Mouse (Mus musculus) heart, embryonic 11.5 days (tissue): ENCODE measurements around the gene Rhog. TPM values are rescaled to one million over a fixed set of nuclear protein-coding genes. Genes with fewer than 3 reads are reported as not detected.

Experiments used
- ATAC-seq: fragments of 200-750 bp; cut with Nextera tagmentation; replicated peaks from 2 replicates; pipeline ENCODE4 v1.8.0; 2017; ENCODE audit warnings: moderate library complexity; ENCODE audit not compliant: insufficient number of reproducible peaks, low FRiP score, low TSS enrichment
- H3K27ac ChIP-seq: fragments of 300-500 bp; sonication (generic); 2 replicates; pipeline ENCODE4 v1.5.1; 2014; ENCODE audit warnings: mild to moderate bottlenecking, low read depth, low read length
- H3K27me3 ChIP-seq: fragments of 300-500 bp; sonication (generic); 2 replicates; pipeline ENCODE4 v1.6.1; 2014; ENCODE audit warnings: mild to moderate bottlenecking, low read length, mixed read lengths; ENCODE audit not compliant: control insufficient read depth, insufficient read depth
- H3K36me3 ChIP-seq: fragments of 300-500 bp; sonication (generic); 2 replicates; pipeline ENCODE4 v1.6.1; 2014; ENCODE audit warnings: mild to moderate bottlenecking, low read length, moderate library complexity, mixed read lengths; ENCODE audit not compliant: control insufficient read depth, insufficient read depth
- H3K4me1 ChIP-seq: fragments of 300-500 bp; sonication (generic); 2 replicates; pipeline ENCODE4 v1.6.1; 2014; ENCODE audit warnings: low read length; ENCODE audit not compliant: control insufficient read depth, insufficient read depth
- H3K4me2 ChIP-seq: fragments of 300-500 bp; sonication (generic); 2 replicates; pipeline ENCODE4 v1.6.1; 2014; ENCODE audit warnings: mild to moderate bottlenecking, moderate library complexity
- H3K4me3 ChIP-seq: fragments of 300-500 bp; sonication (generic); 2 replicates; pipeline ENCODE4 v1.5.1; 2014; ENCODE audit warnings: low read depth, low read length
- H3K9ac ChIP-seq: fragments of 300-500 bp; sonication (generic); 2 replicates; pipeline ENCODE4 v1.6.1; 2014; ENCODE audit warnings: mild to moderate bottlenecking, low read depth, low read length, moderate library complexity
- H3K9me3 ChIP-seq: fragments of 300-500 bp; sonication (generic); replicated peaks from 2 replicates; pipeline ENCODE4 v1.6.1; 2016; ENCODE audit warnings: low read length; ENCODE audit not compliant: control insufficient read depth
- WGBS: fragments of 180-500 bp; shearing (Covaris S2); extraction: QIAGEN DNeasy Blood & Tissue Kit; methylation state at CpG from one replicate; pipeline ENCODE4 v1.1.7; 2014; ENCODE audit not compliant: insufficient replicate concordance; 5-methylcytosine and 5-hydroxymethylcytosine counted together
- polyA plus RNA-seq: library from polyadenylated mRNA; unstranded; fragments of >200 nt; fragmentation: Nextera tagmentation; extraction: Ambion mirVana; gene quantifications from 2 replicates; pipeline ENCODE4 v1.2.1, GENCODE M21; 2014

Gene Rhog
- polyA plus RNA-seq, 1 experiment from 2014 or later, result 59.6 TPM

DNA sequence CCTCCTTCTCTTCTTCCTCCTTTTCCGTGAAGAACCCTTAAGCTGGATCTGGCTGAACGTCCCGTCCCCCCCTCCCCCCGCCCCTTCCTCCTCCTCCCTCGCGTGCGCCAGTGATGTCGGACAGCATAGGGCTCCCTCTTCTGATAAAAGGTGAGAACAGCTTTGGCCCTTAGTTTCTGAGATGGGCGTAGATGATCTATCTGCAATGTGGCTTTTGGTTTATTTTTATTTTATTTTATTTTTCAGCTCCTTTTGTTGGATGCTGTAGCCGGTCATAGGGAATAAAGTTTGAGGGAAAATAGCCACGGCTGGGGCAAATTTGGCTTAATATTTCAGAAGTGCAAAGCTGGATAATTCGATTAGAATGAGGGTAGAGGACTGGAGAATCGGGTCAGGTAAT is 33.5 kb downstream of the Rhog start:
- Histone ChIP-seq H3K4me1 (peaks cover 2% of the 10 kb centered on the region; the same call in 1 of the 2 replicates), H3K27ac (no peak overlapping the region), H3K9ac (no peak overlapping the region; the same call in 1 of the 2 replicates), H3K27me3 (no peaks in the 10 kb centered on the region), H3K36me3 (no peaks in the 10 kb centered on the region), H3K9me3 (no peaks in the 10 kb centered on the region), H3K4me2 (peak overlapping the region; percentile 85), H3K4me3 (peak overlapping the region; percentile 68)
- no peak; the same call in 1 of the 2 replicates for ATAC-seq
- WGBS, result under 1% methylated on average over 6 of the region's 13 CpGs

DNA sequence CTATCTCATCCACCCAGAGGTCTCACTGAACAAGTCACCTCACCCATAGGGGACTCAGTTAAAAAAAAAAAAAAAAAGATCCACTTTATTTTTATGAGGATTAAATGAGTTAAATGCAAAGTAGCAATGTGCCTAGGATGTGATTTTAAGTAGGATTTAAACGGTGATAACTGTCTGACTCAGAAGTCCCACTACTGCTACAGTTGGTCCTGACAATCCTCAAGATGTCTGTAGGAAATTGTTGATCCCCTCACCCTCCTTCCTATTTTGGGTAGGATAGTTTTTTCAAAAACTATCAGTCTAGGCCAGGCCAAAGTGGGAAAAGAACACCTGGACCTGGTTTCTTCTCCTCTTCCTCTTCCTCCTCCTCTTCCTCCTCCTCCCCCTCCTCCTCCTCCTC is 34.0 kb downstream of the Rhog start:
- no peak for ATAC-seq
- no peak overlapping the region for H3K27ac ChIP-seq

DNA sequence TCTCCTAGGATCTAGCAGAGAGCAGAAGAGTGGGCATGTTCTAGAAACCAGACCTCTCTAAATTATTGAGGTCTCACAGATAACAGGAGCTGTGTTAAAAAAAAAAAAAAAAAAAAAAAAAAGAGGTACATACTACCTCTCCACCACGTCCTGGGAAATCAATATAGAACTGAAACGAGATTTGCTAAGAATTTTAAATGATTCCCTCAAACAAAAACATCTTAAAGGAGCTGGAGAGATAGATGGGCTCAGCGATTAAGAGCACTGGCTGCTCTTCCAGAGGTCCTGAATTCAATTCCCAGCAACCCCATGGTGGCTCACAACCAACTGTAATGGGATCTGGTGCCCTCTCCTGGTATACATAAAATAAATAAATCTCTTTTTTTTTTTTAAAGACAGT is 44.8 kb downstream of the Rhog start:
- Histone ChIP-seq H3K4me1 (peaks cover 4% of the 10 kb centered on the region; the same call in 1 of the 2 replicates), H3K9ac (peak overlapping the region; percentile 79), H3K36me3 (no peaks in the 10 kb centered on the region), H3K4me3 (peak overlapping the region; percentile 89), H3K27me3 (no peaks in the 10 kb centered on the region), H3K9me3 (no peaks in the 10 kb centered on the region), H3K27ac (peak overlapping the region; percentile 91), H3K4me2 (peak overlapping the region; percentile 78)
- no peak for ATAC-seq
- 68% methylated on average over 3 of the region's 3 CpGs for WGBS

More for the DNA sequence above, 34.0 kb downstream of the Rhog start:
- Histone ChIP-seq H3K4me1 (peaks cover 2% of the 10 kb centered on the region; the same call in 1 of the 2 replicates), H3K4me3 (peak overlapping the region; percentile 68), H3K9ac (no peak overlapping the region), H3K9me3 (no peaks in the 10 kb centered on the region), H3K27me3 (no peaks in the 10 kb centered on the region), H3K36me3 (no peaks in the 10 kb centered on the region), H3K4me2 (peak overlapping the region; percentile 85)
- WGBS, result 39% methylated on average over 1 of the region's 1 CpGs

DNA sequence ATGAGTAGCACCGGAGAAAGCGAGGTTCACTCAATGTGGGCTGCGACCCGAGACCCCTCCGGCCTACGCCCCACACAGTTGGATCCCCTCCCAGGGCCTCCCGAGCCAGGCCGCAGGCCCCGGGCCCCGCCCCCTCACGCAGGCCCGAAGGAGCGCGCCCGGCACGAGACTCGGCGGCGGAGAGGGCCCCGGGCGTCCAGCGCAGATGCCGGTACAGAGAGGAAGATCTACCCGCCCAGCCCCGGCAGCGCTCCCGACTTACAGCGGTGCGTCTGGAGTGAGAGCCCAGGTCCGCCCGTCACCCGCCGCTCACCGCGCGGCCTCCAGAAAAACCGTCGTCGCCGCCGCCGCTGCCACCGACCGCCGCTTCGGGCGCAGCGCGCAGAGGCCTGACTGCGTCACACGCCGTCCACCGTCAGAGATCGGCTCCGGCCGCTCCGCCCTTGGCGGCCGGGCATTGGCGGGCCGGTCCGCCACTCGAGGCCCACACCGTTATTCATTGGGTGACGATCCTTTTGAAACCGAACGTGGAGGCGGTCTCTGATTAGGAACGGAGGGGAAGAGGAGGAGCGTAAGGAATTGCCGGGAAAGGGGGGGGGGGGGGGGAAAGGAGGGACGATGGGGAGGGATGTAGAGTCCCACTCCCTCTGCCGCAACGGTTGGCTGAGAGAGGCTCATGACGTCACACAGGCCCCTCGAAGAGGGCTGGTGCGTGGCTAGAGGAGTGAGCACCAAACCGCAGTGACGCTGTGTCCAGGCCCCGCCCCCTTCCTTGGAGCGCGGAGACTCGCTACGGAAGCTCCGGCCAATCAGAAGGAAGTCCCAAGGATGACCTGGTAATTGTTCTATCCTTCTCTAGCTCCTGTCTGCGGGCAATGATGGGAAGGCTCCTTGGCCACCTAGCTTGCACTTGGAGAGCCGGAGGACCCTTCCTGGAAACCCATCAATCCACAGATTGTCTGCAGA is 45.8 kb downstream of the Rhog start, which contains the start of the genes Nup98 and Pgap2:
Gene Nup98 (minus strand): TSS at position 421 of the 966 bp plus-strand sequence.
Gene Pgap2 (plus strand): TSS at position 453 of the 966 bp plus-strand sequence.
- peak within 1 kb of the TSS; percentile 94 for H3K4me2 ChIP-seq
- H3K27ac ChIP-seq, result peak within 1 kb of the TSS; percentile 94
- H3K9me3 ChIP-seq, result no peaks in the 10 kb centered on the region
- H3K4me1 ChIP-seq, result peaks cover 7% of the 10 kb centered on the region; the same call in 1 of the 2 replicates
- ATAC-seq, result peak; percentile 99
- H3K36me3 ChIP-seq, result no peaks in the 10 kb centered on the region
- no peaks in the 10 kb centered on the region for H3K27me3 ChIP-seq
- H3K4me3 ChIP-seq, result peak within 1 kb of the TSS; percentile 89
- peak within 1 kb of the TSS; percentile 92 for H3K9ac ChIP-seq
- WGBS, result under 1% methylated on average over 73 of the region's 87 CpGs

- H3K4me2 ChIP-seq, result peak overlapping the region; percentile 94
These were observed 47.0 kb downstream of the Rhog start for GRCm38 (mm10) chr7:102208806-102209363.

GRCm38 (mm10) chr7:102205646-102206045 is 50.2 kb downstream of the Rhog start:
- no peak overlapping the region for H3K27ac ChIP-seq
- H3K27me3 ChIP-seq, result no peaks in the 10 kb centered on the region
- H3K4me1 ChIP-seq, result peaks cover 7% of the 10 kb centered on the region; the same call in 1 of the 2 replicates
- 36% methylated on average over 1 of the region's 1 CpGs for WGBS
- no peak overlapping the region for H3K9ac ChIP-seq
- no peaks in the 10 kb centered on the region for H3K36me3 ChIP-seq
- no peak overlapping the region for H3K4me3 ChIP-seq
- no peak overlapping the region for H3K4me2 ChIP-seq
- no peaks in the 10 kb centered on the region for H3K9me3 ChIP-seq
- ATAC-seq, result no peak

More at GRCm38 (mm10) chr7:102208806-102209363, 47.0 kb downstream of the Rhog start:
- no peak for ATAC-seq
- Histone ChIP-seq H3K27me3 (no peaks in the 10 kb centered on the region), H3K4me1 (peaks cover 7% of the 10 kb centered on the region; the same call in 1 of the 2 replicates), H3K27ac (peak overlapping the region; percentile 94; the same call in 1 of the 2 replicates), H3K36me3 (no peaks in the 10 kb centered on the region), H3K4me3 (peak overlapping the region; percentile 89), H3K9me3 (no peaks in the 10 kb centered on the region), H3K9ac (peak overlapping the region; percentile 92)
- 47% methylated on average over 4 of the region's 4 CpGs for WGBS

GRCm38 (mm10) chr7:102204296-102204857 is 51.5 kb downstream of the Rhog start:
- Histone ChIP-seq H3K9ac (no peak overlapping the region), H3K27me3 (no peaks in the 10 kb centered on the region), H3K9me3 (no peaks in the 10 kb centered on the region), H3K27ac (no peak overlapping the region), H3K4me1 (peaks cover 7% of the 10 kb centered on the region; the same call in 1 of the 2 replicates), H3K4me2 (no peak overlapping the region; the same call in 1 of the 2 replicates), H3K4me3 (no peak overlapping the region), H3K36me3 (no peaks in the 10 kb centered on the region)
- WGBS, result 84% methylated on average over 3 of the region's 3 CpGs
- ATAC-seq, result no peak
